Mouse (Mus musculus) R1 (cell line): ENCODE measurements around the gene Taf4.

Experiments used
- DNase-seq: peaks from one replicate; pipeline ENCODE4 v3.0.0-alpha.2; 2018; ENCODE audit warnings: low read depth, low spot score

Gene Taf4

DNA sequence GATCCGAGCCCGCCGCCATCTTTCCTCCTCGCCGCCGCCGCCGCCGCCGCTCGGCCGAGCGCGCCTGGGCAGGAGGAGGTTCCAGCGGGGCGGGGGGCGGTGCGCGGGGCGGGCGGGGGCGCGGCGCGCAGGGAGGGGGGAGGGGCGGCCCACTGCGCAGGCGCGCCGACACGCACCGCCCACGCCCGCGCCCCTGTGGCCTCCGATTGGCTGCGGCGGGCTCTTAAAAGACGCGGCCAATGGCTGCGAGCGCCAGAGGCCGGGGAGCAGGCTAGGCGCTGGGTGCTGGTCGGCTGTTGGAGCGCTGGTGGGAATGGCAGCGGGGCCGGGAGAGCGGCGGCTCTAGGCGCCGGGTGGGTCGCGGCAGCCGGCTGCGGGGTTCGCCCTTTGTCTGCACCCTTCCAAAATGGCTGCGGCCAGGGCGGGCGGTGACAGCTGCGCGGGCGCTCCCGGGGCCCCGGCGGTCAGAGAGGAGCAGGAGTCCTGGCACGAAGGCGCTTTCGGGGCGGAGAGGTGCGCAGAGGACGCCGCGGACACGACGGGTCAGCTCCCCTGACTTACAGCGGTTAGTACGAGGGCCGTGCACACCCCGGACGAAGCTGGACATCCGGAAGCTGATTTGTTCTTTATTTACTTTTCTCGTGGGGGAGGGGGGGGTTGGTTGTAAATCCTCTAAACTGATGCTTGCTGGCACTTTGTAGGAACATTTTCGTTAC, at the start of gene Taf4:
Taf4 (minus strand) TSS at position 19 of the 716 bp plus-strand sequence.
- DNase-seq, result peak; percentile 81

DNA sequence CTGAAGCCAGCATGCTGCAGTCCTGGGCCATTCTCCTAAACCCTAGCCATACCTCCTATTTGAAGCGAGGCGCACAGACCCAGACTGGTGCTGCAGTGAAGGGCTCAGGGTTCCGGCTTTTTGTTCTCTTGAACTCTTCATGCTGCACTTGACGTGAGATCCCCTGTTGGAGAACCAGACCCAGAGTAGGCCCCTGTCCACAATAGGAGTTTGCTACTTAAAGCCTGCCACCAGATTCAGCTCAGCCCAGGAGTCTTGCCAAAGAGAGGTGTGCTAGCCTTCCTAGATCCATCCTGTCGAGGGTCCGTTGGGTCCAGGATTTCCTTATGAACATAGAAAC, 49.4 kb upstream of the Taf4 start:
- DNase-seq, result no peak

- DNase-seq, result peak; percentile 46
Observed at GRCm38 (mm10) chr2:180025135-180025860, 48.9 kb upstream of the Taf4 start.

- DNase-seq, result peak; percentile 98
Observed at GRCm38 (mm10) chr2:180024401-180025098, 48.1 kb upstream of the Taf4 start, which contains the start of gene Lsm14b. Lsm14b (plus strand) TSS chr2:180024987.

DNA sequence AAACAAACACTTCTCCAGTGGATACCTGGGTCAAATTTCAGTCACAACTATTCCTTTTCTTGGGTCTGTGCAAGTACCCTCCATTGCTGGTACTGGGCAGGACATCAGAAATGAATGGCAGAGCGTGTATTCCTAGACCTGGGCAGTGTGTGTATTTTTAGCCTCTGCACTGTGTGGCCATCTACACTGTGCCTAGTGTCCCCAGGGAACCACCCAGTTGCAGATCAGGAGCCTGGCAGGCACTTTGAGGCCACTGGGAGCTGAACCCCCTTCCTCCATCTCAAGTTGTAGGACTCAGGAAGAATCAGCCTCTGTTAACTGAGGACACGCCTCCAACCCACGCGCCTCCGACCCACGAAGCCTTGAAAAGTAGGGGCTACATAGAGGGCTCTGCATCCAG, 46.3 kb upstream of the Taf4 start:
- DNase-seq, result no peak

GRCm38 (mm10) chr2:180020919-180021318, 44.5 kb upstream of the Taf4 start:
- DNase-seq, result no peak

DNA sequence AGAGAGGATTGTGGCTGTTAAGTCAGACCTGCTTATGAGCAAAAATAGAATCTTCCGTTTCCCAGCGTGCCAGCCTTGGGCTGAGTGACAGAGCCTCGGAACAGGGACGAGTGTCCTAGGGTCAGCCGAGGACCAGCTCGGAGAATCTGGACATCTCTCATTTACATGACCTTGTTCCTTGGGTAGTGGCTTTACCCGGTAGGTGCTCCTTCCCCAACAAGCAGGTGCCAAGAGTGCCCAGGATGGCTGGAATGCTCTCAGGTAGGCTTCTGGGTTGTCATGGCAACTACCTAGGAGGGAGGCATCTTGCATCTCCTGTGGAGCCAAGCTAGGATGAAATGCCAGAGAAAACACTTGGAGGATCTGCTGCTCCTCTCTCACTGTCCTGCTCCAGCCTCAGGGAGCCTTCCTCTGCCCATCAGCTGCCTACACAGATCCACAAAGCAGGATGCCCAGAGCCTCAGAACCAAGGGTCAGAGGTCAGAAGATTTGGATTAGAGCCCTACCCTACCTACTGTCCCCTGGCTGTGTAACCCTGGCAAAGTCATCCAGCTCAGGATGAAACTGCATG, 43.7 kb upstream of the Taf4 start:
- DNase-seq, result no peak

- DNase-seq, result no peak
Observed at GRCm38 (mm10) chr2:180018573-180018972, 42.1 kb upstream of the Taf4 start.

- no peak for DNase-seq
Observed at GRCm38 (mm10) chr2:180017632-180018031, 41.2 kb upstream of the Taf4 start.

DNA sequence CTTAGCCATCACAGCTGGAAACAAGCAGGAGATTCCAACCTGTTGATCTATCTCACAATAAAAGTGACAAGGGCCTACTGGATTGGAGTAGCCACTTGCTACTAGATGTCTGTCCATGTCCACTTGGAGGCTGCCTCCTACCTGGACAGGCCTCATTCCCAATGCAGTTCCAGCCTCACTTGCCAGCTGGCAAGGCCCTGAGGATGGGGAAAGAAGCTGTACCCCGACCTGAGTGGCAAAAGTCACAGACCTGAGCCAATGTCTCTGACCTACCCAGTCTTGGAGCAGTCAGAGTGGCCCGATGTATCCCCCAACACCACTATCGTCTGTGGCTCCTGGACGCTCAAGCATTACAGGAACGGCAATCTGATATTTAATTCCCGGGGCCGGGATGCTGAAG, 37.2 kb upstream of the Taf4 start:
- no peak for DNase-seq

DNA sequence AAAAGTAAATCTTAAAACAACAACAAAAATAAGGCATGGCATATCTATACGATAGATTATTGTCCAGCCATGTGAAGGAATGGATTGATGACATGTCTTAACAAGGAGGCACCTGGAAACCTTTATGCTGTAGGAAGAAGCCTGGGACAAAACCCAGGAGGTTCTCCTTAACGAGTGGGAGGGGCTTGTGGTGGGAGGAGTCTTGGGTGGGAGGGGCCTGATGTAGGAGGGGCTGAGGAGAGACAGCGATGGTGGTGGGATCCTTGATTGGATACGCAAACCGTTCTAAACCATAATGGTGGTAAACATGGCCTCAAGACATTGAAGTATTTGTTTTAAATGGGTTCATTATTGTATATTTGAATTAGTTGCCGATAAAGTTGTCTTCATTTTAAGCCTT, 34.9 kb upstream of the Taf4 start:
- DNase-seq, result peak; percentile 76

DNA sequence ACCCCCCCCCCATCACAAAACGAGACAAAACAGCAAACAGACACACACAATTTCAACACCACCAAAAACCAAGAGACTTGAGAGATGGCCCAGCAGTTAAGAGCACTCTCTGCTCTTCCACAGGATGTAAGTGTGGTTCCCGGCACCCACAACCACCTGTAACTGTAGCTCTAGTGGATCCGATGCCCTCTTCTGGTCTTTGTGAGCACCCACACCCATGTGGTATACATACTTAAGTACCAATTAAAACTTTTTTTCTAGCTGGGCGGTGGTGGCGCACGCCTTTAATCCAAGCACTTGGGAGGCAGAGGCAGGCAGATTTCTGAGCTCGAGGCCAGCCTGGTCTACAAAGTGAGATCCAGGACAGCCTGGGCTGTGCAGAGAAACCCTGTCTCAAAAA, 34.2 kb upstream of the Taf4 start:
- DNase-seq, result peak; percentile 62

GRCm38 (mm10) chr2:180006352-180007017, 30.0 kb upstream of the Taf4 start:
- no peak for DNase-seq

GRCm38 (mm10) chr2:180005656-180006351, 29.4 kb upstream of the Taf4 start:
- no peak for DNase-seq

- DNase-seq, result no peak
Observed at GRCm38 (mm10) chr2:180001635-180002034, 25.2 kb upstream of the Taf4 start.

DNA sequence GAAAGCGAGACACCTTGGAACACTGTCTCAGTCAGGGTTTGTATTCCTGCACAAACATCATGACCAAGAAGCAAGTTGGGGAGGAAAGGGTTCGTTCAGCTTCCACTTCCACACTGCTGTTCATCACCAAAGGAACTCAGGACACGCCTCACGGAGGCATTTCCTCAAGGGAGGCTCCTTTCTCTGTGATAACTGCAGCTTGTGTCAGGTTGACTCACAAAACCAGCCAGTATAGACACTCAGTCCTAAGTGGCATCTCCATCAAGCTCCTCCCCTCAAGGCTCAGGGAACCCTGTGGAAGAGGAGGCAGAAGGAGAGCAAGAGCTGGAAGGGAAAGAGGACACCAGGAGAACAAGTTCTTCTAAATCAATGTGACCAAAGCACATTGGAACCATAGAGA, 22.0 kb upstream of the Taf4 start:
- DNase-seq, result peak; percentile 90

DNA sequence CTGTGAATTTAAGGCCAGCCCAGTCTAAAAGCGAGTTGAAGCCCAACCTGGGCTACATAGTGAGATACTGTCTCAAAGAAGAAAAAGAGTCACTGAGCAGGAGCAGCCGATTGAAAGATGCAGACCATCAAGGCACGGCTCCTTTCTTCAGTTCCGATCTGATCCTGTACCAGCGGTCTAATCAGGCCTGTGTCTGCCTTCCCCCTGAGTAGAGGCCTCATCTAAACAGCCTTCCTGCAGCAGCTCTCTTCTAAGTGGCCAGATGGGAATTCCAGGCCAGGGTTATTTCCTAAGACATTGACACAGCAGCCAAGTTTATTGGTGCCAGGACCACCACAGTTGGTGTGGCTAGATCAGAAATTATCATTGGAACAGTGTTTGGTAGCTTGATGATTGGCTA, 16.6 kb upstream of the Taf4 start:
- no peak for DNase-seq

- DNase-seq, result peak; percentile 87
Observed at GRCm38 (mm10) chr2:179989098-179989497, 12.7 kb upstream of the Taf4 start.

DNA sequence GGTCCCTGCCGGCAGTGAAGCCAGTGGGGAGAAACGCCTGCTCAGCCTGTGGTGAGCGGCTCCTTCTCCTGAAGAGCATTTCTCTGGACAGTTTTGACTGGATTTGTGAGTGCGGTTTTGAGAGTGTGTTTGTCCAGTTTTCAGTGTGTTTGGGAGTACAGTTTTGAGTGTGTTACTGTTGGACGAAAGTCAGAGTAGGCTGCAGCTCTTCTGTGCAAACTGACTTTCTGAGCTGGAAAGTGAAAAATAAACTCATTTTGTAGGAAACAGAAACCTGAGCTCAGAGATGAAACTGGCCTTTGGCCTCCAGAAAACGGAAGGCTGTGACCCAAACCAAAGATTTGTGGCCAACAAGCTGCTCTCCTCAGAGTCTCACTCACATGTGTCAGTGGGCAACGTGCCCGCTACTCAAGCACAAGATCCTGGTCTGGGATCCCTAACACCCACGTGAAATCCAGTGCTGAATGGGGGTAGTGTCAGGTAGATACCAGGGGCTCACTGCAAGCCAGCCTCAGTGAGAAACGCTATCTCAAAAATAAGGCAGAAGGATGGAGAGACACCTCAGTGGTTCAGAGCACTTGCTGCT, 10.1 kb upstream of the Taf4 start:
- DNase-seq, result no peak

DNA sequence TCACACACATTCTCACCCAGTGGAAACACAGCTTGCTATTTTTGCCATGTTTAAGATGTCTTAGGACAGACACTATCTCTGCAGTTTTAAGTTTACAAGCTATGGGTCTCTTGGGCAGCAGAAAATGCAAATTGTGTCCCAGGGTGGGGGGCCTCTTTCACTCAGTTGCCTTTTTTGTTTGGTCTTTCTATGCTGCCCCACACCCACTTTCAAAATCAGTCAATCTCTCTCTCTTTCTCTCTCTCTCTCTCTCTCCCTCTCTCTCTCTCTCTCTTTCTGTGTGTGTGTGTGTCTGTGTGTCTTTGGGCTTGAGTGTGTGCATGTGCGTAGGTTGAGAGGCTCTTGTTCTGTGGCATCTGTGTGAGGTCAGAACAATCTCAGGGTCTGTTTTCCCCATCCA, 9.2 kb upstream of the Taf4 start:
- no peak for DNase-seq

GRCm38 (mm10) chr2:179984830-179985229, 8.4 kb upstream of the Taf4 start:
- DNase-seq, result no peak
